Mouse (Mus musculus) MEL (cell line): ENCODE measurements around the gene Pakap. TPM values are rescaled to one million over a fixed set of nuclear protein-coding genes. Genes with fewer than 3 reads are reported as not detected.

Source experiments
- DNase-seq: peaks from one replicate; pipeline ENCODE4 v3.0.0; 2011; ENCODE audit warnings: low read depth, low spot score
- H3K27ac ChIP-seq: 2 replicates; pipeline ENCODE4 v1.5.1; 2012; ENCODE audit warnings: low read depth, mild to moderate bottlenecking, control low read depth, low read length, moderate library complexity; ENCODE audit not compliant: control insufficient read depth
- H3K27me3 ChIP-seq, 2 experiments: fragments of 150-350 bp in 1 of 2; sonication (generic) in 1 of 2; 2 replicates each; pipeline ENCODE4 v1.6.1; 2012; ENCODE audit warnings: low read length in 2 of 2, mild to moderate bottlenecking in 2 of 2, improper control_type of control experiment in 1 of 2, moderate library complexity in 1 of 2; ENCODE audit not compliant: insufficient read depth in 2 of 2, control insufficient read depth in 1 of 2
- H3K36me3 ChIP-seq, 2 experiments: 2 replicates each; pipeline ENCODE4 v1.6.1; 2012 to 2014; ENCODE audit warnings: low read length in 2 of 2, improper control_type of control experiment in 1 of 2, inconsistent platforms in 1 of 2, mild to moderate bottlenecking in 1 of 2; ENCODE audit not compliant: insufficient read depth in 2 of 2, control insufficient read depth in 1 of 2
- H3K4me1 ChIP-seq, 2 experiments: fragments of 150-350 bp in 1 of 2; sonication (generic) in 1 of 2; 2 replicates each; pipeline ENCODE4 v1.6.1; 2012; ENCODE audit warnings: low read length in 2 of 2, improper control_type of control experiment in 1 of 2, mild to moderate bottlenecking in 1 of 2; ENCODE audit not compliant: insufficient read depth in 2 of 2, control insufficient read depth in 1 of 2
- H3K4me3 ChIP-seq, 2 experiments: fragments of 150-350 bp in 1 of 2; sonication (generic) in 1 of 2; 2 replicates each; pipeline ENCODE4 v1.5.1; 2012; ENCODE audit warnings: low read depth in 2 of 2, low read length in 2 of 2, mild to moderate bottlenecking in 2 of 2, moderate library complexity in 2 of 2, control low read depth in 1 of 2, improper control_type of control experiment in 1 of 2; ENCODE audit not compliant: control insufficient read depth in 1 of 2, insufficient read depth in 1 of 2
- H3K79me2 ChIP-seq: 2 replicates; pipeline ENCODE4 v1.6.1; 2012; ENCODE audit warnings: mild to moderate bottlenecking, low read length, moderate library complexity; ENCODE audit not compliant: control insufficient read depth, poor library complexity, insufficient read depth
- H3K9ac ChIP-seq: 2 replicates; pipeline ENCODE4 v1.6.1; 2012; ENCODE audit warnings: low read depth, mild to moderate bottlenecking, control low read depth, low read length, moderate library complexity; ENCODE audit not compliant: control insufficient read depth, poor library complexity, severe bottlenecking
- H3K9me3 ChIP-seq: fragments of 150-350 bp; sonication (generic); replicated peaks from 2 replicates; pipeline ENCODE4 v1.6.1; 2012; ENCODE audit warnings: mild to moderate bottlenecking, low read length, improper control_type of control experiment, moderate library complexity; ENCODE audit not compliant: insufficient read depth
- BHLHE40 ChIP-seq: IDR thresholded peaks from 2 replicates; pipeline ENCODE4 v1.6.1; 2012; ENCODE audit warnings: low read depth, mild to moderate bottlenecking, inconsistent platforms, low read length, improper control_type of control experiment, borderline replicate concordance
- CHD1 ChIP-seq: IDR thresholded peaks from 2 replicates; pipeline ENCODE4 v1.6.1; 2012; ENCODE audit warnings: low read depth, mild to moderate bottlenecking, inconsistent platforms, low read length, improper control_type of control experiment
- CHD2 ChIP-seq: IDR thresholded peaks from 2 replicates; pipeline ENCODE4 v1.6.1; 2011; ENCODE audit warnings: low read length, improper control_type of control experiment
- E2F4 ChIP-seq: IDR thresholded peaks from 2 replicates; pipeline ENCODE4 v1.6.1; 2011; ENCODE audit warnings: low read depth, low read length, improper control_type of control experiment, borderline replicate concordance
- EP300 ChIP-seq, 2 experiments: IDR thresholded peaks; 2 replicates each; pipeline ENCODE4 v1.6.1; 2011; ENCODE audit warnings: improper control_type of control experiment in 2 of 2, low read length in 2 of 2, low read depth in 1 of 2, mild to moderate bottlenecking in 1 of 2
- ETS1 ChIP-seq: IDR thresholded peaks from 2 replicates; pipeline ENCODE4 v1.6.1; 2012; ENCODE audit warnings: low read depth, mild to moderate bottlenecking, inconsistent platforms, low read length, improper control_type of control experiment, moderate library complexity
- GABPA ChIP-seq: IDR thresholded peaks from 2 replicates; pipeline ENCODE4 v1.6.1; 2012; ENCODE audit warnings: low read depth, mild to moderate bottlenecking, inconsistent platforms, low read length, improper control_type of control experiment, moderate library complexity
- GATA1 ChIP-seq: IDR thresholded peaks from 2 replicates; pipeline ENCODE4 v1.6.1; 2011; ENCODE audit warnings: low read depth, low read length, improper control_type of control experiment
- MAFK ChIP-seq: IDR thresholded peaks from 2 replicates; pipeline ENCODE4 v1.6.1; 2011; ENCODE audit warnings: low read depth, mild to moderate bottlenecking, low read length, improper control_type of control experiment, borderline replicate concordance
- MAX ChIP-seq: IDR thresholded peaks from 2 replicates; pipeline ENCODE4 v1.6.1; 2011; ENCODE audit warnings: low read length, improper control_type of control experiment
- MAZ ChIP-seq: IDR thresholded peaks from 2 replicates; pipeline ENCODE4 v1.6.1; 2012; ENCODE audit warnings: low read depth, mild to moderate bottlenecking, inconsistent platforms, low read length, improper control_type of control experiment
- MEF2A ChIP-seq: IDR thresholded peaks from 2 replicates; pipeline ENCODE4 v1.6.1; 2014; ENCODE audit warnings: low read depth, mild to moderate bottlenecking, inconsistent platforms, low read length, improper control_type of control experiment; ENCODE audit not compliant: poor library complexity, insufficient replicate concordance, severe bottlenecking; ENCODE audit errors: extremely low read depth
- MXI1 ChIP-seq: IDR thresholded peaks from 2 replicates; pipeline ENCODE4 v1.6.1; 2011; ENCODE audit warnings: mild to moderate bottlenecking, low read depth, low read length, improper control_type of control experiment
- MYB ChIP-seq: IDR thresholded peaks from 2 replicates; pipeline ENCODE4 v1.6.1; 2011; ENCODE audit warnings: mild to moderate bottlenecking, low read depth, low read length, improper control_type of control experiment
- MYC ChIP-seq: IDR thresholded peaks from 2 replicates; pipeline ENCODE4 v1.6.1; 2011; ENCODE audit warnings: low read depth, mild to moderate bottlenecking, low read length, improper control_type of control experiment, moderate library complexity
- NELFE ChIP-seq: IDR thresholded peaks from 2 replicates; pipeline ENCODE4 v1.6.1; 2011; ENCODE audit warnings: low read depth, low read length, improper control_type of control experiment
- NRF1 ChIP-seq: IDR thresholded peaks from 2 replicates; pipeline ENCODE4 v1.6.1; 2014; ENCODE audit warnings: low read depth, mild to moderate bottlenecking, inconsistent platforms, low read length, improper control_type of control experiment, moderate library complexity; ENCODE audit not compliant: poor library complexity, insufficient read depth, severe bottlenecking
- POLR2AphosphoS5 ChIP-seq: IDR thresholded peaks from 2 replicates; pipeline ENCODE4 v1.6.1; 2012; ENCODE audit warnings: low read depth, borderline replicate concordance, mild to moderate bottlenecking, inconsistent platforms, low read length, moderate library complexity, mixed read lengths
- RCOR1 ChIP-seq: IDR thresholded peaks from 2 replicates; pipeline ENCODE4 v1.6.1; 2012; ENCODE audit warnings: low read depth, mild to moderate bottlenecking, inconsistent platforms, low read length, improper control_type of control experiment
- TAL1 ChIP-seq: IDR thresholded peaks from 2 replicates; pipeline ENCODE4 v1.6.1; 2012; ENCODE audit warnings: mild to moderate bottlenecking, inconsistent platforms, low read length, moderate library complexity, mixed read lengths
- TBP ChIP-seq: IDR thresholded peaks from 2 replicates; pipeline ENCODE4 v1.8.0; 2011; ENCODE audit warnings: low read depth, low read length, improper control_type of control experiment
- TCF12 ChIP-seq: IDR thresholded peaks from 2 replicates; pipeline ENCODE4 v1.6.1; 2014; ENCODE audit warnings: low read depth, mild to moderate bottlenecking, inconsistent platforms, low read length, improper control_type of control experiment, moderate library complexity
- UBTF ChIP-seq: IDR thresholded peaks from 2 replicates; pipeline ENCODE4 v1.6.1; 2012; ENCODE audit warnings: low read depth, mild to moderate bottlenecking, inconsistent platforms, low read length, improper control_type of control experiment, moderate library complexity, borderline replicate concordance; ENCODE audit not compliant: insufficient read depth
- USF1 ChIP-seq: IDR thresholded peaks from 2 replicates; pipeline ENCODE4 v1.6.1; 2014; ENCODE audit warnings: low read depth, mild to moderate bottlenecking, inconsistent platforms, low read length, improper control_type of control experiment, moderate library complexity
- USF2 ChIP-seq, 2 experiments: IDR thresholded peaks; 2 replicates each; pipeline ENCODE4 v1.6.1; 2011 to 2012; ENCODE audit warnings: improper control_type of control experiment in 2 of 2, low read length in 2 of 2, borderline replicate concordance in 1 of 2, inconsistent platforms in 1 of 2, low read depth in 1 of 2, mild to moderate bottlenecking in 1 of 2; ENCODE audit not compliant: insufficient read depth in 1 of 2
- ZC3H11A ChIP-seq: IDR thresholded peaks from 2 replicates; pipeline ENCODE4 v1.6.1; 2012; ENCODE audit warnings: low read depth, mild to moderate bottlenecking, inconsistent platforms, low read length, improper control_type of control experiment
- ZKSCAN1 ChIP-seq: IDR thresholded peaks from 2 replicates; pipeline ENCODE4 v1.6.1; 2012; ENCODE audit warnings: low read depth, mild to moderate bottlenecking, inconsistent platforms, low read length, improper control_type of control experiment, moderate library complexity
- polyA plus RNA-seq, 2 experiments: library from polyadenylated mRNA; stranded (reverse) in 1 of 2; unstranded in 1 of 2; fragments of >175 nt in 1 of 2; fragments of >200 nt in 1 of 2; gene quantifications; 2 replicates each; pipeline versions ENCODE4 v1.2.1 to v1.2.4; 2012; ENCODE audit warnings: low replicate concordance in 2 of 2, low read depth in 1 of 2; ENCODE audit not compliant: insufficient read length in 2 of 2, insufficient read depth in 1 of 2, missing spikeins in 1 of 2
- total RNA-seq: library from RNA; depleted of rRNA; stranded (reverse); fragments of 300-350 nt; gene quantifications from 2 replicates; pipeline ENCODE4 v1.2.3, GENCODE M21; 2012

Gene Pakap
- total and polyA plus RNA-seq, 3 experiments = not detected

DNA sequence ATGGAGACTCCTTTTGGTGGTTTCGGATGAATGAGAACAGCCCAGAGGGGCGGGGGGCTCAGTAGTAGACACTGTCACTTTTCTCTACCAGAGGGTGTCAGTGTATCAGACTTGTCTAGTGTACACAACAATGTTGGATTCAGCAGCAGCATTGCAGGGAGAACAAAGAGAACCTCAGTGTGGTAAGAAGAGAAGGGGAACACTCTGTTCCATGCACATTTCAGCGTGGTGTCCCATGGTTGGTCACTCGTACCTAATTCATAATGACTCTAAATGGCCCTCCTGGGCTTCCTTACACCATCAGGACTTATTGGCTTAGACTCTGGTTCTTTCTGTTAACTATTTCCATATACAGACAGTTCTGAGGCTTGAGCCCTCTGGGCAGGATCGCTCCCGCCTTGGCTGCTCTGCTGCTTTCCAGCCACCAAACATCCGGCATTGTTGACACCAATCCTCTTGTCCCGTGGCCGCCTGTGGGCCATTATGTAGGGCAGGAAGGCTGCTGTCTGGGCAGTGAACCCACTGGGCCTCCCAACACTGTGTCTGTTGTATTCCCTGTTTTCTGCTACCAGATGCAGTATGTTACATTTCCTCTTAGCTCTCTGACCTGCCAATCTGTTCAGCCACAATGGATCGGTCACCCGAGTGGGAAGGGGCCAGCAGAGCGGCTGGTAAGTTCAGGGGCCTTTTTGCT lies 130.1 kb downstream of the Pakap start:
- no peaks in the 10 kb centered on the region for H3K9me3 ChIP-seq
- no peaks in the 10 kb centered on the region for H3K79me2 ChIP-seq
- no peak overlapping the region for H3K4me3 ChIP-seq
- TF ChIP-seq E2F4 = no peak
- no peak for TF ChIP-seq EP300 (IDR thresholded peaks at IDR 0.05; ENCODE audit: low read depth in 1 of 2, low read length in 2 of 2)
- no peak for TF ChIP-seq USF2 (IDR thresholded peaks at IDR 0.05; ENCODE audit: borderline replicate concordance in 1 of 2, insufficient read depth in 1 of 2, low read depth in 1 of 2, low read length in 2 of 2)
- no peak for TF ChIP-seq NELFE
- no peak for TF ChIP-seq TAL1
- TF ChIP-seq USF1 = no peak
- TF ChIP-seq GABPA = no peak
- TF ChIP-seq MXI1 = no peak
- no peak for TF ChIP-seq ZC3H11A
- no peak for TF ChIP-seq CHD2
- no peak for TF ChIP-seq MYB
- TF ChIP-seq GATA1 = no peak
- no peak for TF ChIP-seq RCOR1
- no peak for TF ChIP-seq CHD1
- TF ChIP-seq MAFK = no peak
- TF ChIP-seq TBP = no peak
- TF ChIP-seq ETS1 = no peak
- TF ChIP-seq BHLHE40 = no peak
- no peak for TF ChIP-seq UBTF
- TF ChIP-seq NRF1 = no peak
- TF ChIP-seq, all 39 proteins: peak for 0
- no peak for DNase-seq
- H3K4me1 ChIP-seq = no peaks in the 10 kb centered on the region
- H3K27me3 ChIP-seq = peaks cover 0 to 1% of the 10 kb centered on the region in 2 experiments; a peak in 2 of 4 replicates
- H3K27ac ChIP-seq = no peak overlapping the region
- no peaks in the 10 kb centered on the region for H3K36me3 ChIP-seq
- no peak overlapping the region for H3K9ac ChIP-seq

- Histone ChIP-seq H3K79me2 (no peaks in the 10 kb centered on the region), H3K36me3 (no peaks in the 10 kb centered on the region), H3K9me3 (no peaks in the 10 kb centered on the region), H3K27me3 (peaks cover 0 to 1% of the 10 kb centered on the region in 2 experiments; a peak in 2 of 4 replicates), H3K27ac (no peak overlapping the region), H3K4me3 (no peak overlapping the region), H3K4me1 (no peaks in the 10 kb centered on the region), H3K9ac (no peak overlapping the region)
- DNase-seq = no peak
- no peak for TF ChIP-seq USF2 (IDR thresholded peaks at IDR 0.05; ENCODE audit: borderline replicate concordance in 1 of 2, insufficient read depth in 1 of 2, low read depth in 1 of 2, low read length in 2 of 2)
- no peak for TF ChIP-seq MAZ
- no peak for TF ChIP-seq GATA1
- no peak for TF ChIP-seq POLR2AphosphoS5
- no peak for TF ChIP-seq MYC
- no peak for TF ChIP-seq BHLHE40
- TF ChIP-seq ZKSCAN1 = no peak
- TF ChIP-seq MEF2A = no peak
- TF ChIP-seq NELFE = no peak
- no peak for TF ChIP-seq MYB
- TF ChIP-seq USF1 = no peak
- TF ChIP-seq MAX = no peak
- TF ChIP-seq TCF12 = no peak
Measured at GRCm38 (mm10) chr4:57701576-57701975, 133.6 kb downstream of the Pakap start.
